Mouse (Mus musculus): ENCODE data around the gene Nxpe4. TPM values are rescaled to one million over a fixed set of nuclear protein-coding genes. Genes with fewer than 3 reads are reported as not detected.
"Not testable (repeated sequence)": the region's sequence is repeated elsewhere in the genome, so short reads cannot be mapped to it uniquely, and the experiment has no call there.

Nxpe4 gene
- polyA plus RNA-seq, 1 experiment from 2014 or later = 8.7 TPM

DNA sequence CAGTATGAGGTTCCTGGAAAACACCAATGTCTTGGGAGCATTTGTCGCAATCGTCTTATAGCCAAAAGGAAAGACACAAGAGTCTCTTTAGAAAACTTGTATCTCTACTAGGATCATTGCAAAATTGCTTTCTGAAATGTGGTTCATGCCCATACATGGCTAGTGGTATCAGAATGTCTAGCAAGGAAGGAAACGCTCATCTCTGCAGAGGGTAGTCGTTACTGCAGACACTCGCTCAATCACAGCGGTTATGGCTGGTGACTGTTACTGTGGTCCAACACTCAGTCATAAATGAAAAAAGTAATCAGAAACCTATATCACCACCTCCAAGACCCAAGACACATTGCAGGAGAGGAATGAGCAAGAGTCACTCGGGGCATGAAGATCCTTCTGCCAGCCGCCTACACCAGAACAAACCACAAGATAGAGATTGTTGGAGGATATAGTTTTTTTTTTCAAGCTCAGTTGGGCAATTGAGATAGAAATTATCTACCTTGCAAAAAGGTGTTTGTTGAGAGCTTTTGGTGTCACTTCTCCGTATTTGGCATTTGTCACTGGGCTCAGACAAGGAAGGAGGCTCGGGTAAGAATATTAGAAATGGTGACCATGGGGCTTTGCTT, 241.9 kb downstream of the Nxpe4 start:
- 59% methylated on average over 10 of the region's 10 CpGs for WGBS (ENCODE audit: insufficient replicate concordance)
- ATAC-seq (ENCODE audit: low read depth) = no peak
- Histone ChIP-seq H3K27me3 (ENCODE audit: control insufficient read depth, insufficient read depth, low read depth, low read length) (no peaks in the 10 kb centered on the region), H3K27ac (ENCODE audit: low read length) (no peak overlapping the region), H3K9me3 (replicated peaks; ENCODE audit: control insufficient read depth, low read length) (no peaks in the 10 kb centered on the region), H3K9ac (ENCODE audit: low read depth, low read length) (no peak overlapping the region), H3K4me2 (ENCODE audit: low read depth, low read length) (no peak overlapping the region), H3K4me3 (ENCODE audit: low read depth, low read length) (no peak overlapping the region), H3K4me1 (ENCODE audit: control insufficient read depth, low read depth, low read length) (no peaks in the 10 kb centered on the region; the same call in 1 of the 2 replicates), H3K36me3 (ENCODE audit: control insufficient read depth, insufficient read depth) (no peaks in the 10 kb centered on the region)

- Histone ChIP-seq H3K27me3 (ENCODE audit: control insufficient read depth, insufficient read depth, low read depth, low read length) (no peaks in the 10 kb centered on the region), H3K4me1 (ENCODE audit: control insufficient read depth, low read depth, low read length) (no peaks in the 10 kb centered on the region; the same call in 1 of the 2 replicates), H3K36me3 (ENCODE audit: control insufficient read depth, insufficient read depth) (no peaks in the 10 kb centered on the region), H3K4me3 (ENCODE audit: low read depth, low read length) (no peak overlapping the region), H3K27ac (ENCODE audit: low read length) (no peak overlapping the region), H3K9ac (ENCODE audit: low read depth, low read length) (no peak overlapping the region), H3K4me2 (ENCODE audit: low read depth, low read length) (no peak overlapping the region), H3K9me3 (replicated peaks; ENCODE audit: control insufficient read depth, low read length) (no peaks in the 10 kb centered on the region)
- ATAC-seq (ENCODE audit: low read depth) = no peak
- 48% methylated on average over 3 of the region's 3 CpGs for WGBS (ENCODE audit: insufficient replicate concordance)
Measured at GRCm38 (mm10) chr9:48404687-48405086, 242.9 kb downstream of the Nxpe4 start.

DNA sequence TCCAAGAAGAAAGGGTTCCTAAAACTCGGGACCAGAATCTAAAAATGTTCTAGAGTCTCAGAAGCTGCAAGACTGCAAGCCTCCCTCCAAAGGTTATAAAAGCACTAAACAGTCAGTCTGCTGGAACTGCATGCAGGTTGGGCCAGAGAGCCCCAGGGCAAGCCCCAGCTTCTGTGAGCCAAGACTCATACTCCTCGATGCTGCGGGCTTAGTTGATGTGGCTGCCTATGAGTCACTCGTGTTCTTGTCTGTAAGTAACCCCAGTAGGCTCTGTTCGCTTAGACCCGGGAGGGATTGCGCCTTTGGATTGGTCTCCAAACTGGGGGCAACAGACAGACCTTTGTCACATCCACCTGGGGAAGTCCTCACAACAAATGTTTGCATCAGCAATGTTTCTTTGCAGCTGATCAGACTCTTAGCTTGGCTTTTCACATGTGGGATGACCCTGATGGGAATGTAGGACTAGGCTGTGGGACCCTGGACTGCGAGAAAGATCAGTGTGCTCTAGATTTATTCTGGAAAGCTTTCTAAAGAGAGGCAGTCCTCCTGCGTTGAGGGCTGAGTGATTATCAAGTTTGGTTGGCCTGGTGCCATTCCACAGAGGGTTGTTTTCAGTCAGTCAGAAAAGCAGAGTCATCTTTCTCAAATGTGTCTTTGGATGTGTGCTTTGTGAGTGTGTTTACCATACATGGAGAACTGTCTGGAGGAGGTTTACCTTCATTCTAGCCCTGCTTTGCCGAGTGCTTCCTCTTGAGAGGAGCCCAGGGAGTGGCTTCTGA, 245.9 kb downstream of the Nxpe4 start:
- Histone ChIP-seq H3K9me3 (replicated peaks; ENCODE audit: control insufficient read depth, low read length) (no peaks in the 10 kb centered on the region), H3K36me3 (ENCODE audit: control insufficient read depth, insufficient read depth) (no peaks in the 10 kb centered on the region), H3K27ac (ENCODE audit: low read length) (no peak overlapping the region), H3K4me3 (ENCODE audit: low read depth, low read length) (no peak overlapping the region), H3K9ac (ENCODE audit: low read depth, low read length) (no peak overlapping the region), H3K27me3 (ENCODE audit: control insufficient read depth, insufficient read depth, low read depth, low read length) (no peaks in the 10 kb centered on the region), H3K4me1 (ENCODE audit: control insufficient read depth, low read depth, low read length) (peaks cover 5% of the 10 kb centered on the region), H3K4me2 (ENCODE audit: low read depth, low read length) (no peak overlapping the region)
- ATAC-seq (ENCODE audit: low read depth) = no peak
- WGBS (ENCODE audit: insufficient replicate concordance) = 63% methylated on average over 10 of the region's 10 CpGs

GRCm38 (mm10) chr9:48410217-48411035, 248.6 kb downstream of the Nxpe4 start:
- H3K36me3 ChIP-seq (ENCODE audit: control insufficient read depth, insufficient read depth) = no peaks in the 10 kb centered on the region
- no peaks in the 10 kb centered on the region for H3K9me3 ChIP-seq (replicated peaks; ENCODE audit: control insufficient read depth, low read length)
- no peak overlapping the region for H3K4me2 ChIP-seq (ENCODE audit: low read depth, low read length)
- H3K27ac ChIP-seq (ENCODE audit: low read length) = peak overlapping the region; percentile 12; the same call in 1 of the 2 replicates
- no peak overlapping the region for H3K4me3 ChIP-seq (ENCODE audit: low read depth, low read length)
- no peaks in the 10 kb centered on the region for H3K27me3 ChIP-seq (ENCODE audit: control insufficient read depth, insufficient read depth, low read depth, low read length)
- WGBS (ENCODE audit: insufficient replicate concordance) = 31% methylated on average over 6 of the region's 6 CpGs
- 0 out of 2 replicates have a peak, but pooled peaks have one; percentile 13 for ATAC-seq (ENCODE audit: low read depth)
- peaks cover 5% of the 10 kb centered on the region for H3K4me1 ChIP-seq (ENCODE audit: control insufficient read depth, low read depth, low read length)
- no peak overlapping the region for H3K9ac ChIP-seq (ENCODE audit: low read depth, low read length)

DNA sequence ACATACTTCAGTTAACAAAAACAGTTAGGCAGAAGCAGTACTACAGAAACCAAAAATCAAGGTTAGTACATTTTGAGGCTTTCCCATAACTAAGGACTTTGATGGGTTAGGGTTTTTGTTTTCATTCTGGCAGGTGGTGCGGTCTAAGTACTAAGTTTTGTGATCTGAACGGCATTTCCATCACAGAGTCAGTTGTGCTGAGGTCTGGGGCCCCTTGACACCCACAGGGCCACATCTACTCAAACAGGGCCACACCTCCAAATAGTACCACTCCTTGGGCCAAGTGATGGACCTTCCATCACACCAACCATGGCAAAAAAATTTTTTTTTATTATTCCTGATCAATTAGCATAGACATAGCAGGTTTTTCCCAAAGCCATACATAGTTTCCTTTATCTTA, 251.8 kb downstream of the Nxpe4 start:
- 65% methylated on average over 2 of the region's 2 CpGs for WGBS (ENCODE audit: insufficient replicate concordance)
- H3K9ac ChIP-seq (ENCODE audit: low read depth, low read length) = no peak overlapping the region
- no peak overlapping the region for H3K27ac ChIP-seq (ENCODE audit: low read length)
- H3K4me2 ChIP-seq (ENCODE audit: low read depth, low read length) = no peak overlapping the region
- H3K4me1 ChIP-seq (ENCODE audit: control insufficient read depth, low read depth, low read length) = peaks cover 5% of the 10 kb centered on the region
- H3K9me3 ChIP-seq (replicated peaks; ENCODE audit: control insufficient read depth, low read length) = no peaks in the 10 kb centered on the region
- no peaks in the 10 kb centered on the region; the same call in 1 of the 2 replicates for H3K27me3 ChIP-seq (ENCODE audit: control insufficient read depth, insufficient read depth, low read depth, low read length)
- no peak for ATAC-seq (ENCODE audit: low read depth)
- no peak overlapping the region for H3K4me3 ChIP-seq (ENCODE audit: low read depth, low read length)
- no peaks in the 10 kb centered on the region for H3K36me3 ChIP-seq (ENCODE audit: control insufficient read depth, insufficient read depth)

- H3K4me2 ChIP-seq (ENCODE audit: low read depth, low read length); H3K27me3 ChIP-seq (ENCODE audit: control insufficient read depth, insufficient read depth, low read depth, low read length); H3K9ac ChIP-seq (ENCODE audit: low read depth, low read length); H3K9me3 ChIP-seq (replicated peaks; ENCODE audit: control insufficient read depth, low read length); H3K36me3 ChIP-seq (ENCODE audit: control insufficient read depth, insufficient read depth); ATAC-seq (ENCODE audit: low read depth); H3K4me3 ChIP-seq (ENCODE audit: low read depth, low read length); H3K4me1 ChIP-seq (ENCODE audit: control insufficient read depth, low read depth, low read length); H3K27ac ChIP-seq (ENCODE audit: low read length): not testable (repeated sequence)
- WGBS (ENCODE audit: insufficient replicate concordance) = 77% methylated on average over 8 of the region's 8 CpGs
Measured at GRCm38 (mm10) chr9:48417366-48417765, 255.5 kb downstream of the Nxpe4 start.

DNA sequence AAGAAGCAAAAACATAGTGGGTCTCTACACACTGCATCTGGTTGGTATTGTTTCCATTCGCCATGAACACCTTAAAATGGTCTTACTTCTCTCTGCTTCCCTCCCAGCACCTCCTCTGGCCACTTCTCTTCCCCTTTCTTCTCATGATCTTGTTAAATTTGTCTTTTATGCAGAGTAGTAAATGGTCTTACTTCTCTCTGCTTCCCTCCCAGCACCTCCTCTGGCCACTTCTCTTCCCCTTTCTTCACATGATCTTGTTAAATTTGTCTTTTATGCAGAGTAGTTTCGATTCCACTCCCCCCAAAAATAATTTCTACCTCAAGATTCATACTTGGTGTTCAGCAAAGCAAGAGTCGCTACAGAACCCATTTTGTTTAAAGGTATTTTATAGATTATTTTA, 256.2 kb downstream of the Nxpe4 start:
- Histone ChIP-seq H3K27ac (ENCODE audit: low read length) (no peak overlapping the region), H3K4me1 (ENCODE audit: control insufficient read depth, low read depth, low read length) (no peaks in the 10 kb centered on the region), H3K27me3 (ENCODE audit: control insufficient read depth, insufficient read depth, low read depth, low read length) (no peaks in the 10 kb centered on the region; the same call in 1 of the 2 replicates), H3K36me3 (ENCODE audit: control insufficient read depth, insufficient read depth) (no peaks in the 10 kb centered on the region), H3K4me3 (ENCODE audit: low read depth, low read length) (no peak overlapping the region), H3K9ac (ENCODE audit: low read depth, low read length) (no peak overlapping the region), H3K9me3 (replicated peaks; ENCODE audit: control insufficient read depth, low read length) (no peaks in the 10 kb centered on the region), H3K4me2 (ENCODE audit: low read depth, low read length) (no peak overlapping the region)
- 48% methylated on average over 3 of the region's 3 CpGs for WGBS (ENCODE audit: insufficient replicate concordance)
- no peak for ATAC-seq (ENCODE audit: low read depth)

GRCm38 (mm10) chr9:48418397-48418796, 256.6 kb downstream of the Nxpe4 start:
- ATAC-seq (ENCODE audit: low read depth) = no peak
- H3K4me1 ChIP-seq (ENCODE audit: control insufficient read depth, low read depth, low read length) = no peaks in the 10 kb centered on the region
- H3K9ac ChIP-seq (ENCODE audit: low read depth, low read length) = no peak overlapping the region
- H3K9me3 ChIP-seq (replicated peaks; ENCODE audit: control insufficient read depth, low read length) = no peaks in the 10 kb centered on the region
- 0 out of 2 replicates have a peak overlapping the region, but pooled peaks have one; percentile 29 for H3K27ac ChIP-seq (ENCODE audit: low read length)
- no peak overlapping the region for H3K4me3 ChIP-seq (ENCODE audit: low read depth, low read length)
- H3K4me2 ChIP-seq (ENCODE audit: low read depth, low read length) = no peak overlapping the region
- no peaks in the 10 kb centered on the region; the same call in 1 of the 2 replicates for H3K27me3 ChIP-seq (ENCODE audit: control insufficient read depth, insufficient read depth, low read depth, low read length)
- no peaks in the 10 kb centered on the region for H3K36me3 ChIP-seq (ENCODE audit: control insufficient read depth, insufficient read depth)
- 53% methylated on average over 2 of the region's 2 CpGs for WGBS (ENCODE audit: insufficient replicate concordance)
